Mouse (Mus musculus) thymus, adult 2 months (tissue): ENCODE measurements around the gene Vamp2. TPM values are rescaled to one million over a fixed set of nuclear protein-coding genes. Genes with fewer than 3 reads are reported as not detected.

Source experiments
- DNase-seq: peaks from one replicate; pipeline ENCODE4 v3.0.0; 2021
- H3K27ac ChIP-seq: fragments of 200-500 bp; 2 replicates; pipeline ENCODE4 v1.5.1; 2012; ENCODE audit warnings: low read length, control low read depth; ENCODE audit not compliant: control insufficient read depth, insufficient read depth
- H3K27me3 ChIP-seq: fragments of 200-500 bp; 2 replicates; pipeline ENCODE4 v1.6.1; 2012; ENCODE audit warnings: mild to moderate bottlenecking, low read length, moderate library complexity, mixed read lengths; ENCODE audit not compliant: control insufficient read depth, insufficient read depth
- H3K36me3 ChIP-seq: fragments of 200-500 bp; 2 replicates; pipeline ENCODE4 v1.6.1; 2012; ENCODE audit warnings: mild to moderate bottlenecking, low read length, moderate library complexity; ENCODE audit not compliant: control insufficient read depth, insufficient read depth
- H3K4me1 ChIP-seq: fragments of 200-500 bp; replicated peaks from 2 replicates; pipeline ENCODE4 v1.6.1; 2012; ENCODE audit warnings: low read length; ENCODE audit not compliant: control insufficient read depth, insufficient read depth
- H3K4me3 ChIP-seq: fragments of 200-500 bp; 2 replicates; pipeline ENCODE4 v1.5.1; 2012; ENCODE audit warnings: mild to moderate bottlenecking, low read length, control low read depth, moderate library complexity; ENCODE audit not compliant: control insufficient read depth, insufficient read depth
- CTCF ChIP-seq: fragments of 200-500 bp; IDR thresholded peaks from 2 replicates; pipeline ENCODE4 v1.5.1; 2012; ENCODE audit warnings: mild to moderate bottlenecking, control low read depth, low read length, moderate library complexity, borderline replicate concordance; ENCODE audit not compliant: control insufficient read depth, poor library complexity, insufficient read depth; ENCODE audit errors: extremely low read depth
- POLR2A ChIP-seq: fragments of 200-500 bp; IDR thresholded peaks from 2 replicates; pipeline ENCODE4 v1.6.1; 2012; ENCODE audit warnings: mild to moderate bottlenecking, low read length, control low read depth, moderate library complexity; ENCODE audit not compliant: control insufficient read depth, poor library complexity, insufficient read depth; ENCODE audit errors: extremely low read depth
- WGBS: fragments of 180-500 bp; shearing (Covaris S2); methylation state at CpG from one replicate; pipeline ENCODE4 v1.1.7; 2018; 5-methylcytosine and 5-hydroxymethylcytosine counted together
- polyA plus RNA-seq: library from polyadenylated mRNA; depleted of rRNA; stranded (reverse); fragments of >200 nt; gene quantifications from 2 replicates; pipeline ENCODE4 v1.2.3, GENCODE M21; 2012; rRNA removed

Gene Vamp2
- polyA plus RNA-seq, 1 experiment, result 159 TPM

DNA sequence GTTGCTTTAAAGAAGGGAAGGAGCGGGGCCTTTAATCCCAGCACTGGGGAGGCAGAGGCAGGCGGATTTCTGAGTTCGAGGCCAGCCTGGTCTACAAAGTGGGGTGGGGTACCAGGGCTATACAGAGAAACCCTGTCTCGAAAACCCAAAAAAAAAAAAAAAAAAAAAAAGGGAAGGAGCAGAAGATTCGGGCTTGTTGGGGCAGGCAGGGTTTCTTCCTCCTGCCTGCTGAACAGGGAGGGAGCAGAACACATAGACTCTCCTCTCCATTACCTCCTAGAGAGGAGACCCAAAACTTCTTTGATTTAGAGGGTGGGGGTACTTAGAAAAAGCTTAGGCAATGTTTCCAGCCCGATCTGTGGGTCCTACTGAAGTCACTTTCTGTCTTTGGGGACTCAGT, 47.1 kb downstream of the Vamp2 start:
- TF ChIP-seq POLR2A (no peak), CTCF (no peak)
- H3K4me1 ChIP-seq, result peaks cover 11% of the 10 kb centered on the region
- no peaks in the 10 kb centered on the region for H3K27me3 ChIP-seq
- no peak overlapping the region for H3K27ac ChIP-seq
- H3K36me3 ChIP-seq, result no peaks in the 10 kb centered on the region
- no peak for DNase-seq
- no peak overlapping the region for H3K4me3 ChIP-seq
- WGBS, result 70% methylated on average over 6 of the region's 6 CpGs

Other genes with a start within 250 kb of the Vamp2 start
- 51.3 and 57.0 TPM in 2 replicates for gene Ndel1, start 216.6 kb upstream of the Vamp2 start, polyA plus RNA-seq
- gene Rnf222, start 199.9 kb upstream of the Vamp2 start, polyA plus RNA-seq, result 0.04 TPM in 1 of 2 replicates, not detected in the other
- gene Rpl26, start 186.9 kb upstream of the Vamp2 start, polyA plus RNA-seq, result 869 and 1,133 TPM in 2 replicates
- 0.24 TPM in 1 of 2 replicates, not detected in the other for gene Odf4, start 161.4 kb upstream of the Vamp2 start, polyA plus RNA-seq
- 8.5 and 14.9 TPM in 2 replicates for gene Arhgef15, start 131.0 kb upstream of the Vamp2 start, polyA plus RNA-seq
- 27.1 and 27.6 TPM in 2 replicates for gene Slc25a35, start 120.4 kb upstream of the Vamp2 start, polyA plus RNA-seq
- gene Rangrf, start 113.3 kb upstream of the Vamp2 start, polyA plus RNA-seq, result 22.0 and 28.0 TPM in 2 replicates
- 28.5 and 43.0 TPM in 2 replicates for gene Pfas, start 80.0 kb upstream of the Vamp2 start, polyA plus RNA-seq
- 57.8 and 64.4 TPM in 2 replicates for gene Ctc1, start 72.6 kb upstream of the Vamp2 start, polyA plus RNA-seq
- 192 and 276 TPM in 2 replicates for gene Aurkb, start 42.8 kb upstream of the Vamp2 start, polyA plus RNA-seq
- 18.0 TPM in 2 replicates for gene Borcs6, start 28.8 kb upstream of the Vamp2 start, polyA plus RNA-seq
- gene Tmem107, start 17.7 kb upstream of the Vamp2 start, polyA plus RNA-seq, result 31.1 and 33.0 TPM in 2 replicates
- gene Per1, start 6.7 kb downstream of the Vamp2 start, polyA plus RNA-seq, result 28.0 and 29.6 TPM in 2 replicates
- gene Hes7, start 31.9 kb downstream of the Vamp2 start, polyA plus RNA-seq, result 0.69 and 1.1 TPM in 2 replicates
- 0.65 and 1.3 TPM in 2 replicates for gene 9130213A22Rik, start 34.1 kb downstream of the Vamp2 start, polyA plus RNA-seq
- 2.0 and 2.5 TPM in 2 replicates for gene Aloxe3, start 37.4 kb downstream of the Vamp2 start, polyA plus RNA-seq
- 1.00 and 1.1 TPM in 2 replicates for gene Alox12b, start 68.5 kb downstream of the Vamp2 start, polyA plus RNA-seq
- 0.43 and 0.57 TPM in 2 replicates for gene Alox8, start 109.4 kb downstream of the Vamp2 start, polyA plus RNA-seq
- 0.26 and 0.40 TPM in 2 replicates for gene Gucy2e, start 148.5 kb downstream of the Vamp2 start, polyA plus RNA-seq
- 41.5 and 43.8 TPM in 2 replicates for gene Cntrob, start 235.3 kb downstream of the Vamp2 start, polyA plus RNA-seq
- gene Trappc1, start 235.5 kb downstream of the Vamp2 start, polyA plus RNA-seq, result 50.6 and 62.5 TPM in 2 replicates
- 2.9 and 3.5 TPM in 2 replicates for gene Kcnab3, start 237.8 kb downstream of the Vamp2 start, polyA plus RNA-seq